Mouse (Mus musculus): Measurements from ENCODE around the gene Trpc4ap. TPM values are rescaled to one million over a fixed set of nuclear protein-coding genes. Genes with fewer than 3 reads are reported as not detected.

The Trpc4ap gene
- total and polyA plus RNA-seq, 2 experiments = 53.4 to 114 TPM

- TF ChIP-seq CTCF (IDR thresholded peaks at IDR 0.05; ENCODE audit: low read depth, low read length) (no peak), POLR2A (IDR thresholded peaks at IDR 0.05; ENCODE audit: extremely low read depth, insufficient read depth, low read length) (no peak)
- Histone ChIP-seq H3K4me1 (ENCODE audit: control insufficient read depth, insufficient read depth, low read length) (peaks cover 2% of the 10 kb centered on the region; the same call in 1 of the 2 replicates), H3K4me3 (ENCODE audit: insufficient read depth, low read depth, low read length) (no peak overlapping the region), H3K79me2 (ENCODE audit: control insufficient read depth, insufficient read depth, low read length) (no peaks in the 10 kb centered on the region), H3K36me3 (ENCODE audit: control insufficient read depth, insufficient read depth, low read length) (no peaks in the 10 kb centered on the region), H3K27ac (replicated peaks; ENCODE audit: insufficient read depth, low read depth, low read length) (no peak overlapping the region), H3K27me3 (ENCODE audit: control insufficient read depth, insufficient read depth, low read length) (no peaks in the 10 kb centered on the region), H3K9ac (ENCODE audit: low read depth, low read length) (no peak overlapping the region)
- 61% methylated on average over 10 of the region's 10 CpGs for WGBS
- no peak for DNase-seq (ENCODE audit: extremely low read depth, low read depth, low spot score)
These were observed 87.5 kb downstream of the Trpc4ap start for GRCm38 (mm10) chr2:155604560-155605235.

DNA sequence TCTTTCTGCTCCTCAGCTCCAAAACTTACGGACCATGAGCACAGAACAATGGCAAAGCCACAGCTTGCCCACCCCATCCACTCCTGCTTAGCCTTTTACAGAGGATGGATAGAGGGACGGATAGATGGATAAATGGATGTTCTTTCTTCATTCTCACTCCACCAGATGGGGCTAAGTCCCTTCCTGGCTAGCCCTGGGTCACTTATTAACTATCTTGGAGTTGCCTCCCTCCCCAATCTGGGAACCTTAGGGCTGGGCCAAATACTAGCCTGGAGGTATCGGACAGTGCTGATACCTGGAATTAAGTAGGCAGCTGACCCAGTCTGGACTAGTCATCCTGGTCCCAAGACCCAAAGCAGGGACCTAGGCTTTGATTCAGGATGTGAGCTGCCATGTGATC lies 88.5 kb downstream of the Trpc4ap start:
- H3K4me1 ChIP-seq (ENCODE audit: control insufficient read depth, insufficient read depth, low read length) = peaks cover 2% of the 10 kb centered on the region; the same call in 1 of the 2 replicates
- 22% methylated on average over 3 of the region's 3 CpGs for WGBS
- peak; percentile 76 for DNase-seq (ENCODE audit: extremely low read depth, low read depth, low spot score)
- TF ChIP-seq POLR2A (IDR thresholded peaks at IDR 0.05; ENCODE audit: extremely low read depth, insufficient read depth, low read length) (no peak), CTCF (IDR thresholded peaks at IDR 0.05; ENCODE audit: low read depth, low read length) (peak; percentile 44)
- no peaks in the 10 kb centered on the region for H3K79me2 ChIP-seq (ENCODE audit: control insufficient read depth, insufficient read depth, low read length)
- no peak overlapping the region for H3K9ac ChIP-seq (ENCODE audit: low read depth, low read length)
- no peaks in the 10 kb centered on the region for H3K36me3 ChIP-seq (ENCODE audit: control insufficient read depth, insufficient read depth, low read length)
- no peak overlapping the region for H3K27ac ChIP-seq (replicated peaks; ENCODE audit: insufficient read depth, low read depth, low read length)
- no peak overlapping the region for H3K4me3 ChIP-seq (ENCODE audit: insufficient read depth, low read depth, low read length)
- H3K27me3 ChIP-seq (ENCODE audit: control insufficient read depth, insufficient read depth, low read length) = no peaks in the 10 kb centered on the region

DNA sequence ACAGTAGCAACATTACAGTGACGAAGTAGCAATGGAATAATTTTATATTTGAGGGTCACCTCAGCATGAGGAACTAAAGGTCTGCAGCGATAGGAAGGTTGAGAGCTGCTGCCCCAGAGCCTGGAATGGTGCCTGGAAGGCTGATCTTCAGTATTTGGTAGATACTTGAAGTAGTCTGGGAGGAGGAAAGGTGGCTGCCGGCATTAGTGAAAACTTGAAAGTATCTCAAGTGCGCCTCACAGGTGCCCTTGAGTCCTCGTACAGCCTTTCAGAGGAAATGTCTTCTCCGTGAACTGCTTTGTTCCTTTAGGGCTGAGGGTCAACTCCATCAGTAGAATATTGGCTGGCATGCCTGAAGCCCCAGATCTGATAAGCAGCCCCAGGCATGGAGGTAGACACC lies 96.7 kb downstream of the Trpc4ap start:
- no peak overlapping the region for H3K4me3 ChIP-seq (ENCODE audit: insufficient read depth, low read depth, low read length)
- H3K36me3 ChIP-seq (ENCODE audit: control insufficient read depth, insufficient read depth, low read length) = no peaks in the 10 kb centered on the region
- TF ChIP-seq POLR2A (IDR thresholded peaks at IDR 0.05; ENCODE audit: extremely low read depth, insufficient read depth, low read length) (no peak), CTCF (IDR thresholded peaks at IDR 0.05; ENCODE audit: low read depth, low read length) (no peak)
- WGBS = 88% methylated on average over 6 of the region's 6 CpGs
- no peak overlapping the region for H3K9ac ChIP-seq (ENCODE audit: low read depth, low read length)
- H3K79me2 ChIP-seq (ENCODE audit: control insufficient read depth, insufficient read depth, low read length) = no peaks in the 10 kb centered on the region
- H3K4me1 ChIP-seq (ENCODE audit: control insufficient read depth, insufficient read depth, low read length) = peaks cover 4% of the 10 kb centered on the region; the same call in 1 of the 2 replicates
- H3K27ac ChIP-seq (replicated peaks; ENCODE audit: insufficient read depth, low read depth, low read length) = no peak overlapping the region
- DNase-seq (ENCODE audit: extremely low read depth, low read depth, low spot score) = no peak
- H3K27me3 ChIP-seq (ENCODE audit: control insufficient read depth, insufficient read depth, low read length) = no peaks in the 10 kb centered on the region

- peaks cover 11% of the 10 kb centered on the region for H3K4me1 ChIP-seq (ENCODE audit: control insufficient read depth, insufficient read depth, low read length)
- H3K9ac ChIP-seq (ENCODE audit: low read depth, low read length) = peak overlapping the region; percentile 79
- no peaks in the 10 kb centered on the region for H3K36me3 ChIP-seq (ENCODE audit: control insufficient read depth, insufficient read depth, low read length)
- TF ChIP-seq CTCF (IDR thresholded peaks at IDR 0.05; ENCODE audit: low read depth, low read length) (no peak), POLR2A (IDR thresholded peaks at IDR 0.05; ENCODE audit: extremely low read depth, insufficient read depth, low read length) (no peak)
- peak overlapping the region; percentile 86 for H3K4me3 ChIP-seq (ENCODE audit: insufficient read depth, low read depth, low read length)
- H3K27ac ChIP-seq (replicated peaks; ENCODE audit: insufficient read depth, low read depth, low read length) = peak overlapping the region; percentile 60
- H3K79me2 ChIP-seq (ENCODE audit: control insufficient read depth, insufficient read depth, low read length) = no peaks in the 10 kb centered on the region
- WGBS = 3% methylated on average over 9 of the region's 9 CpGs
- H3K27me3 ChIP-seq (ENCODE audit: control insufficient read depth, insufficient read depth, low read length) = no peaks in the 10 kb centered on the region
- DNase-seq (ENCODE audit: extremely low read depth, low read depth, low spot score) = no peak
These were observed 99.3 kb downstream of the Trpc4ap start for GRCm38 (mm10) chr2:155592854-155593283.

DNA sequence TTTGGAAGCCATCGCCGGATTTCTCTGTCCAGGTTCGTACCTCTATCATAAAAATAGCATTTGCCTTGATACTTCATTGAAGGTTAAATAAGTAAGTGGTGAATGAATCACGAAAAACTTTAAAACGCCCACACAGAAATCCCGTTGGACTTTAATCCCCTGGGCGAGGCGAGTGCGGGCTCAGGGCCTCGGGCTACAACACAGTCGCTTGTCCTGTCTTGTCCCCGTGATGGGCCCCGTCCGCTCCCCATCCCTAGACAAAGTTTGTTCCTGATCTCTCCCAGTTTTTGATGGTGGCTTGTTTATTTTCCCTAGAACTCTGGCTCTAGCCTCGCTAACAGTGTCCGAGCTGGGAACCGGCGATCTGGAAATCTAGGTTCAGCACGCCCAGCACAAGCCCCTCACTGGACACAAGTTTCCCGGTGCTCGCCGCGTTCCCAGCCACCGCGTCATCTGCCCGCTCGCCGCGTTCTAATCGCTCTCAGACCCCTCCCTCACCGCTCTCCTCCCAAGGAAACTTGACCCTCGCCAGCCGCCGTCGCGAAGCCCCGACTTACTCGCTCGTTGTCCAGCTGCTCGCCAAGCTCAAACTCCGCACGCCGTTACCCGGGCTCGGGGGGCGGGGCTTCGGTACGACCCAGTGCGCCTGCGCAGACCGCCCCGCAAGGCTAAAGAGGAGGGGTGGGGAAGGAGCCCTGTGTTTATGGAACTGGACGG lies 99.9 kb downstream of the Trpc4ap start, which contains the start of gene Gss:
Gss (minus strand) TSS at position 674 of the 717 bp plus-strand sequence.
- WGBS = under 1% methylated on average over 53 of the region's 53 CpGs
- peaks cover 15% of the 10 kb centered on the region for H3K4me1 ChIP-seq (ENCODE audit: control insufficient read depth, insufficient read depth, low read length)

More for the DNA sequence above, 99.9 kb downstream of the Trpc4ap start, which contains the start of gene Gss:
- Histone ChIP-seq H3K27me3 (ENCODE audit: control insufficient read depth, insufficient read depth, low read length) (no peaks in the 10 kb centered on the region), H3K79me2 (ENCODE audit: control insufficient read depth, insufficient read depth, low read length) (no peaks in the 10 kb centered on the region), H3K4me3 (ENCODE audit: insufficient read depth, low read depth, low read length) (peak within 1 kb of the TSS; percentile 86), H3K27ac (replicated peaks; ENCODE audit: insufficient read depth, low read depth, low read length) (peak within 1 kb of the TSS; percentile 94), H3K36me3 (ENCODE audit: control insufficient read depth, insufficient read depth, low read length) (peaks cover under 1% of the 10 kb centered on the region; the same call in 1 of the 2 replicates), H3K9ac (ENCODE audit: low read depth, low read length) (peak within 1 kb of the TSS; percentile 88)
- peak; percentile 48 for TF ChIP-seq POLR2A (IDR thresholded peaks at IDR 0.05; ENCODE audit: extremely low read depth, insufficient read depth, low read length)
- TF ChIP-seq CTCF (IDR thresholded peaks at IDR 0.05; ENCODE audit: low read depth, low read length) = no peak
- DNase-seq (ENCODE audit: extremely low read depth, low read depth, low spot score) = peak; percentile 82
